Mouse (Mus musculus): ENCODE results near the gene Snx30. TPM values are rescaled to one million over a fixed set of nuclear protein-coding genes. Genes with fewer than 3 reads are reported as not detected.
A peak's percentile ranks its signal among the peaks of the same experiment; 100 is the strongest.

The Snx30 gene
- polyA plus RNA-seq, 1 experiment from 2014 or later = 7.7 TPM

- no peaks in the 10 kb centered on the region for H3K4me1 ChIP-seq
- no peak for ATAC-seq (replicated peaks; ENCODE audit: low FRiP score)
- no peaks in the 10 kb centered on the region for H3K9me3 ChIP-seq (replicated peaks)
- H3K4me2 ChIP-seq = no peak overlapping the region
- H3K9ac ChIP-seq = no peak overlapping the region
- H3K27ac ChIP-seq = no peak overlapping the region
- 88% methylated on average over 2 of the region's 2 CpGs for WGBS
- no peak overlapping the region for H3K4me3 ChIP-seq (replicated peaks)
- no peaks in the 10 kb centered on the region for H3K27me3 ChIP-seq
- H3K36me3 ChIP-seq = peaks cover 42% of the 10 kb centered on the region
These were observed 75.6 kb downstream of the Snx30 start for GRCm38 (mm10) chr4:59881210-59881609.

DNA sequence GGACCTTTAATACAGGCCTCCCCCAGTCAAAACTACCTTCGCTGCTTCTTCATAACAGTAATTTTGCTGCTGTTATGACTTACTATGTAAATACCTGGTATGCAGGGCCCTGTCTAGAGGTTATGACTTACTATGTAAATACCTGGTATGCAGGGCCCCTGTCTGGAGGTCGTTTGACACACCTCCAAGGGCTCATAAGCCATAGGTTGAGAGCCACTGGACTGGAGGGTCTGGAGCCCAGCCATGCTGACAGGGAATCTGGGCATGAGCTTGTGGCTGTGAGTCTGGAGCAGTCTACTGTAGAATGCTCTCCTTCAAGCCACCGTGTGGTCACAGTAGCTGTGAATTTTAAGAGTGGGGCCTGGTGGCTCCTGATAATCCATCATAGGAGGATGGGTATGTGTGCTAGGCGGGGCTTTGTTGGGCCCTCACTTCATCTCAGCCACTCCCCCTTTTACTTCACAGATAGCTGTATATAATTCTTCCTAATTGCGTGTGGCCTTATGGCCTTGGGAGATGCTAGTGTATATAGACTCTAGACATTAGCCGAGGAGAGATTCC lies 78.6 kb downstream of the Snx30 start:
- peaks cover 49% of the 10 kb centered on the region for H3K36me3 ChIP-seq
- H3K27ac ChIP-seq = no peak overlapping the region
- H3K4me1 ChIP-seq = no peaks in the 10 kb centered on the region
- ATAC-seq (replicated peaks; ENCODE audit: low FRiP score) = no peak
- H3K27me3 ChIP-seq = no peaks in the 10 kb centered on the region
- WGBS = 79% methylated on average over 6 of the region's 6 CpGs
- H3K9me3 ChIP-seq (replicated peaks) = no peaks in the 10 kb centered on the region
- no peak overlapping the region for H3K4me3 ChIP-seq (replicated peaks)
- H3K4me2 ChIP-seq = no peak overlapping the region
- no peak overlapping the region for H3K9ac ChIP-seq

DNA sequence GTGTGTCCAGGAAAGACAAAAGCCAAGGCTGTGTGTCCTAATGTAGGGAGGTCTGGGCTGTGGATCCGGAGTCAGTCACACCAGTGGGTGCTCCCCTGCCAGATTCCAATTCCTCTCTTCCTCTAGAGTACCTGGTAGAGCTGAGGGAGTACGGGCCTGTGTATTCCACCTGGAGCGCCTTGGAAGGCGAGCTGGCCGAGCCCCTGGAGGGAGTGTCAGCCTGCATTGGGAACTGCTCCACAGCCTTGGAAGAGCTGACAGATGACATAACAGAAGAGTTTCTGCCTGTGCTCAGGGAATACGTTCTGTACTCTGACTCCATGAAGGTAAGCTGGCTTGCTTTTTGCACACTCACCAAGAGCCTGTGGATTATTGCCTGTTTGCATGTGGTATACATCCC lies 80.6 kb downstream of the Snx30 start:
- Histone ChIP-seq H3K9ac (no peak overlapping the region), H3K27ac (no peak overlapping the region), H3K27me3 (no peaks in the 10 kb centered on the region), H3K9me3 (replicated peaks) (no peaks in the 10 kb centered on the region), H3K36me3 (peaks cover 31% of the 10 kb centered on the region), H3K4me3 (replicated peaks) (no peak overlapping the region), H3K4me1 (no peaks in the 10 kb centered on the region), H3K4me2 (no peak overlapping the region)
- WGBS = 90% methylated on average over 6 of the region's 6 CpGs
- ATAC-seq (replicated peaks; ENCODE audit: low FRiP score) = no peak

DNA sequence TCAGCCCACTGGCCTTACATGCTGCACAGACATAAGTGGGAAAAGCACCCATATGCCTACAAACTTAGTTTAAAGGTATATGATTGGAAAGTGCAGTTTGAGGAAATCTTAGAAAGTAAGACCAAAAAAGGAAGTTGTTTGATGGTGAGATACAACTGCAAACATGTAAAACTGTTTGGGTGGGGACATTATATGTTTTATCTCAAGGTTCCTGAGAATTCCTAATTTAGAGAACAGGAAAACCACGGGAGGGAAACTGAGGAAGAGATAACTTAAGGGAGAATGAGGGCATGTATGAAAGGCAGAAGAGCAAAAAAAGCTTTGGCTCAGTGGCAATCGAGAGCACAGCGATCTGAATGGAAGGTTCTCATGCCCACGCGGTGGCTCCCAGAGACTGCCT lies 81.4 kb downstream of the Snx30 start:
- ATAC-seq (replicated peaks; ENCODE audit: low FRiP score) = no peak
- no peak overlapping the region for H3K4me2 ChIP-seq
- peaks cover 27% of the 10 kb centered on the region for H3K36me3 ChIP-seq
- H3K4me3 ChIP-seq (replicated peaks) = no peak overlapping the region
- H3K9ac ChIP-seq = no peak overlapping the region
- H3K27ac ChIP-seq = no peak overlapping the region
- 91% methylated on average over 5 of the region's 5 CpGs for WGBS
- H3K27me3 ChIP-seq = no peaks in the 10 kb centered on the region
- no peaks in the 10 kb centered on the region for H3K4me1 ChIP-seq
- no peaks in the 10 kb centered on the region for H3K9me3 ChIP-seq (replicated peaks)

DNA sequence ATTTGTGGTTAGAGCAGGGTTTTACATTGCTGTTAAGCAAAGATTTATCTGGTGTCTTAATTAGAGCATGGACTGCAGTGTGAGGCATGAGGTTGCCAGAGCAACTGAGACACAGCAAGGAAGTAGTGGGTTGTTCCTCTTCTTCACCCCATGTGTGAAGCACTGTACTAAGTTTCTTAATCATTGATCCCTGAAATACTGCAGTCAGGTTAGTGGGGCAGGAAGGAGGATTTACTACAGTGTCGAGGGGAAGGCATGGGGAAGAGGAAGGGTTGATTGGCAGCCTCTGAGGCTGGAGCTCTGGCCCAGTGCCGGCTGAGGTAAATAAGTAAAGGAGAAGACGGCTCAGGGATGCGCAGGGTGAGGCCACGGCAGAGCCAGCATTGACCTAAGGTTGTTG lies 82.4 kb downstream of the Snx30 start:
- Histone ChIP-seq H3K9ac (no peak overlapping the region), H3K27me3 (no peaks in the 10 kb centered on the region), H3K4me2 (no peak overlapping the region), H3K36me3 (peaks cover 17% of the 10 kb centered on the region), H3K4me1 (no peaks in the 10 kb centered on the region), H3K9me3 (replicated peaks) (no peaks in the 10 kb centered on the region), H3K27ac (no peak overlapping the region), H3K4me3 (replicated peaks) (no peak overlapping the region)
- 41% methylated on average over 5 of the region's 5 CpGs for WGBS
- peak; percentile 68 for ATAC-seq (replicated peaks; ENCODE audit: low FRiP score)

- no peak overlapping the region for H3K4me2 ChIP-seq
- no peak for ATAC-seq (replicated peaks; ENCODE audit: low FRiP score)
- 91% methylated on average over 6 of the region's 6 CpGs for WGBS
These were observed 84.5 kb downstream of the Snx30 start for GRCm38 (mm10) chr4:59890086-59890600.

DNA sequence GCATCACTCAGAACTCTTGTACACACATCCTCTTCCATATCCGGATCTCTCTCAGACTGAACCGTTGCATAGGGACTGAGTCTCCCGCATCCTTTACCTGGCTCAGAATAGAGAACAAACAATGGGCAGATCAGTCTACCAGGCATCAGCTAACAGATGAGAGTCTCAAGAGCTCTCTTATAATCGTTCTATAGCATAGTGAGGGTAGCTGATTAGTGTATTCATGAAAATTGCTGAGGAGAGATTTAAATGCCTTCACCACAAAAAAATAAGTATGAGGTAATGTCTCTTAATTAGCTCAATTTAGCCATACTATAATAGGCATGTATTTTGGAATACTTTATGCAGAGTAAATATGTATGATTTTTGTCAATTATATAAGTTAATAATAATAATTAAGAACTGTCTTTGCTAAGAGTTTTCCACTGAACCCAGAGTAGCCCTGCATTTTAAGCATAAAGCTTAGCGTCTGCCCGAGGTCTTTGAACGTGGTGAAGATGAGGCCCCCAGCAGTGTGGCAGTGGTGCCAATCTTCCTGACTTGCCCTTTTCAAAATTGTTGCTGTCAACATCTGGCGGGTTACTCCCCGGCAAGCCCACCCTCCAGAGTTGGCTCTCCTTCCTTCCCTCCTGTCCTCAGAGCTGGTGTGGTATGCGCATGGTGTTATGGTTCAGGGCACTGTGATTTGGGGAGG lies 86.2 kb downstream of the Snx30 start:
- Histone ChIP-seq H3K4me3 (replicated peaks) (no peak overlapping the region), H3K27ac (no peak overlapping the region), H3K9ac (no peak overlapping the region), H3K27me3 (no peaks in the 10 kb centered on the region), H3K36me3 (peaks cover 17% of the 10 kb centered on the region), H3K9me3 (replicated peaks) (no peaks in the 10 kb centered on the region), H3K4me2 (no peak overlapping the region), H3K4me1 (no peaks in the 10 kb centered on the region)
- WGBS = 89% methylated on average over 10 of the region's 10 CpGs
- ATAC-seq (replicated peaks; ENCODE audit: low FRiP score) = no peak

More at GRCm38 (mm10) chr4:59890086-59890600, 84.5 kb downstream of the Snx30 start:
- Histone ChIP-seq H3K27me3 (no peaks in the 10 kb centered on the region), H3K4me3 (replicated peaks) (no peak overlapping the region), H3K9ac (no peak overlapping the region), H3K9me3 (replicated peaks) (no peaks in the 10 kb centered on the region), H3K27ac (no peak overlapping the region), H3K36me3 (peaks cover 22% of the 10 kb centered on the region), H3K4me1 (no peaks in the 10 kb centered on the region)

GRCm38 (mm10) chr4:59892731-59893130 lies 87.1 kb downstream of the Snx30 start:
- no peak for ATAC-seq (replicated peaks; ENCODE audit: low FRiP score)
- Histone ChIP-seq H3K27ac (no peak overlapping the region), H3K9ac (no peak overlapping the region), H3K27me3 (no peaks in the 10 kb centered on the region), H3K36me3 (peaks cover 22% of the 10 kb centered on the region), H3K9me3 (replicated peaks) (no peaks in the 10 kb centered on the region), H3K4me2 (no peak overlapping the region), H3K4me3 (replicated peaks) (no peak overlapping the region), H3K4me1 (0 out of 2 replicates have a peak, but pooled peaks cover 3% of the 10 kb centered on the region)
- WGBS = 90% methylated on average over 5 of the region's 5 CpGs

- Histone ChIP-seq H3K4me3 (replicated peaks) (no peak overlapping the region), H3K36me3 (peaks cover 32% of the 10 kb centered on the region), H3K27me3 (no peaks in the 10 kb centered on the region), H3K27ac (no peak overlapping the region), H3K4me1 (0 out of 2 replicates have a peak, but pooled peaks cover 3% of the 10 kb centered on the region), H3K9ac (no peak overlapping the region), H3K4me2 (no peak overlapping the region), H3K9me3 (replicated peaks) (no peaks in the 10 kb centered on the region)
- 85% methylated on average over 8 of the region's 8 CpGs for WGBS
- ATAC-seq (replicated peaks; ENCODE audit: low FRiP score) = no peak
These were observed 88.8 kb downstream of the Snx30 start for GRCm38 (mm10) chr4:59894415-59894814.

- Histone ChIP-seq H3K4me1 (0 out of 2 replicates have a peak, but pooled peaks cover 3% of the 10 kb centered on the region), H3K9ac (no peak overlapping the region), H3K27me3 (no peaks in the 10 kb centered on the region), H3K4me2 (no peak overlapping the region), H3K4me3 (replicated peaks) (no peak overlapping the region), H3K27ac (no peak overlapping the region), H3K36me3 (peaks cover 32% of the 10 kb centered on the region), H3K9me3 (replicated peaks) (no peaks in the 10 kb centered on the region)
- ATAC-seq (replicated peaks; ENCODE audit: low FRiP score) = no peak
- 94% methylated on average over 3 of the region's 3 CpGs for WGBS
These were observed 89.4 kb downstream of the Snx30 start for GRCm38 (mm10) chr4:59894977-59895575.

DNA sequence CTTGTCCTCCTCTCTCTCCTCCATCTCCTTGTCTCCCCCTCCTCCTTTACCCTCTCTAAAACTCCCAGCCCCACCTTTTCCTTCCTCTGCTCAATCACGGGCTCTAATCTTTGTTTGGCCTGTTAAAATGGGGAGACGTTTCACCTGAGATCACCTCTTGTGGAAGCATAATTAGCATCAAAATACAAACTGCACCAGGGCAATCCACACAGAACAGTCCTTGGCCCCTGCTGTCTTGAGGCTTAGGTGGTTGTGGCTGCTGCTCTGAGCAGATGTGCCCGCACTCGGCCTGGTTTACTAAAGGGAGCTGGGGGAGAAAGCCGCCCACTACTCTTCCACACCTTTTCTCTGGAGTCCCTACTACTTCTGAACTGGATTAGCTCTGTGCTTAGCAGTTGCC lies 90.4 kb downstream of the Snx30 start:
- no peak for ATAC-seq (replicated peaks; ENCODE audit: low FRiP score)
- 68% methylated on average over 5 of the region's 5 CpGs for WGBS
- H3K9ac ChIP-seq = no peak overlapping the region

GRCm38 (mm10) chr4:59897814-59898520 lies 92.3 kb downstream of the Snx30 start:
- Histone ChIP-seq H3K9me3 (replicated peaks) (no peaks in the 10 kb centered on the region), H3K27me3 (no peaks in the 10 kb centered on the region), H3K4me2 (no peak overlapping the region), H3K4me3 (replicated peaks) (no peak overlapping the region), H3K4me1 (0 out of 2 replicates have a peak, but pooled peaks cover 3% of the 10 kb centered on the region), H3K27ac (no peak overlapping the region), H3K36me3 (peaks cover 36% of the 10 kb centered on the region), H3K9ac (no peak overlapping the region)
- ATAC-seq (replicated peaks; ENCODE audit: low FRiP score) = no peak
- 84% methylated on average over 12 of the region's 12 CpGs for WGBS

More for the DNA sequence above, 90.4 kb downstream of the Snx30 start:
- peaks cover 36% of the 10 kb centered on the region for H3K36me3 ChIP-seq
- H3K4me2 ChIP-seq = no peak overlapping the region
- H3K4me3 ChIP-seq (replicated peaks) = no peak overlapping the region
- 0 out of 2 replicates have a peak, but pooled peaks cover 3% of the 10 kb centered on the region for H3K4me1 ChIP-seq
- H3K27me3 ChIP-seq = no peaks in the 10 kb centered on the region
- no peak overlapping the region for H3K27ac ChIP-seq
- H3K9me3 ChIP-seq (replicated peaks) = no peaks in the 10 kb centered on the region
